Mouse (Mus musculus) thymus, postnatal 36 days (tissue): ENCODE results near the gene Ywhag.

Experiments
- DNase-seq, 2 experiments: peaks; one replicate each; pipeline ENCODE4 v3.0.0; 2022; ENCODE audit warnings: mixed read lengths in 2 of 2

Gene Ywhag

GRCm38 (mm10) chr5:135910813-135911212, 23.6 kb downstream of the Ywhag start:
- no peak for DNase-seq

- DNase-seq = no peak
Observed at GRCm38 (mm10) chr5:135909646-135910045, 24.8 kb downstream of the Ywhag start.

- no peak for DNase-seq
Observed at GRCm38 (mm10) chr5:135908989-135909388, 25.4 kb downstream of the Ywhag start.

- peak in 1 of 2 experiments; percentile 37 for DNase-seq
Observed at GRCm38 (mm10) chr5:135908185-135908584, 26.2 kb downstream of the Ywhag start.

- DNase-seq = no peak
Observed at GRCm38 (mm10) chr5:135907256-135907655, 27.2 kb downstream of the Ywhag start.

DNA sequence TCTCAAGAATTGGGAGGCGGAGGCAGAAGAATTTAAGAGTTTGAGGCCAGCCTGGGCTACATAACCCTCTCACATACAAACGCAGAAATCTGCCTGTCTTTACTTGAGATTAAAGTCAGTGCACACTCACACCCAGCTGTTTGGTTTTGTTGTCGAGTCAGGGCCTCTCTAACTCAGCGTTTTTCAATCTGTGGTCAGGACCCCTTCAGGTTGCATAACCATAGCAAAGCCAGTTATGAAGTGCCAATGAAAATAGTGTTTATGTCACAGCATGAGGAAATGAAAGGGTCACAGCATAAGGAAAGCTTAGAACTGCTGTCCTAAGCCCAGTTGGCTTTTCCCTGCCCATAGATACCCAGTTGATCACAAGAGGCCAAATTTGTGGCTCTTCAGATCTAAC, 27.6 kb downstream of the Ywhag start:
- no peak for DNase-seq

DNA sequence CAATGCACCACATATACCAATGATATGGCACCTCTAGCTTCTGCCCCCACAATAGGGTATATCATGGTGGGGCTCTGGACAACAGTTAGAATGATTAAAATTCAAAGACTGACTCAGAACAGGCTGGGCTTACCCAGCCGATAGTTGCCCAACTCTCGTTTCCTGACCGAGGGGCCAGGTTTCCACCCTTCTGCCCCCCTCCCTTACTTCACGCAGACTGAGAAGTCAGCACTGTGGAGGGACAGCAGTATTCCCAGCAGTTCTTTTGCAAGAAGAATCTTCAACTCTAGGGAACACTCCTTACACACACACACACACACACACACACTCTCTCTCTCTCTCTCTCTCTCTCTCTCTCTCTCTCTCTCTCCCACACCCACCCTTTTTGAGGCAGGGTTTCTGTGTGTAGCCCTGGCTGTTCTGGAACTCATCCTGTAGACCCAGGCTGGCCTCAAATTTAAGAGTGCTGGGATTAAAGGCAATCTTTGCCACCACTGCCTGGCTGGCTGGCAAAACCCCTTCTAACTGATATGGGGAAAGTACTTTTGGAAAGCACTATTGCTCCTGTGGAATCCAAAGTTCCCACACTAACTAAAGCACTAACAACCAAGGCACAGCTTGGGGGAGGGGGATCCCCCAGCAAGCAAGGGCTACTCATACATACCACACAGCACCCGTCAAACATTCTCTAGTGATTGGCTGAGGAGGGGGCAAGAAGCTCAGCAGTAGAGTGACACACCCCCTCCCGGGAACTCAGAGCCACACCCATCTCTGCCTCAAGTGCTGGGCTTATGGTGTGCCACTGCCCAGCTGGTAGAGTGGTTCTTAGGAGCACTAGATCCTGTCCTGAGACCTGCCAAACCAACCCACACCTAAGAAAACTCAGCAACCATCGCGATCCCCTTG, 28.8 kb downstream of the Ywhag start:
- no peak for DNase-seq

DNA sequence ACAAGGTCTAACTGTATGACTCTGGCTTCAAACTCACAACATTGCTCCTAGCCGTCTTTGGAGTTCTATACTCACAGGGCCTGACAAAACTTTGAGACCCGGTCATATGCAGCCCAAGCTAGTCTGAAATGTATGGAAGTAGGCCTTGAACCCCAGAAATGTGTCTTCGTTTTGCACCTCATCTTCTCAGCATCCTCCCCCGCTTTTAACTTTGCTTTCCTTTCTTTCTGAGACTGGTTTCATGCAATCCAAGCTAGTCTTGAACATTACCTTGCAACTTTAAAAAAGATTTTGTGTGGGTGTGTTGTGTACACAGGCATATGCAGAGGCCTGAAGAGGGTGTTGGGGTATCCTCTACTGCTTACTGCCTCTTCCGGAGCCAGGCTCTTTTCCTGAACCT, 30.2 kb downstream of the Ywhag start:
- no peak for DNase-seq

DNA sequence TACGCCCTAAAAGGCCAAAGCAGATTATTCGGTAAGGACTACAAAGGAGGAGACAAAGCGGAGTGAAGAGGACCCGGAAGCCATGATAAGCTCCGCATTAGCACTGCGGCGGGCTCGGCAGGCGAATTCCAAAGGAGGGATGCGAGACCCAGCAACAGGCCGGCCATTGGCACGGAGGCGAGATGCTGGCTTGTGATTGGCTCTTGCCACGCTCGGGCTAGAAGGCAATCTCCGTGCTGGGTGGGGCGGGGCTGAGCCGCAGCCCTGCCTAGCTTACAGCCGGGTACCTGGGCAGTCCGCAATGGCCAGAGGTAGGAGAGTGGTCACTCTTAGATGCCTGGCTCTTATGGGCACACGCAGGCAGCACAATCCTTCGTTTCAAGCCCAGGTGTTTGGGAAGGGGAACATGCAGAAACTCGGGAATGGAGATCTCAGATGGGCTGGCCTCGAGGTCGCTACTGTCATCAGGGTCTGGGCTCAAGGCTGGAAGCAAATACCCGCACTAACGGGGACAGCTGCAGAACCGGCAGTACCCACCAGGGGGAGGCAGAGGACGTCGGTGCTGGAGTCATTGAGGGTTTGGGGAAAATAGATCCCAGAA, 30.8 kb downstream of the Ywhag start:
- DNase-seq = peak; percentile 69 to 76

DNA sequence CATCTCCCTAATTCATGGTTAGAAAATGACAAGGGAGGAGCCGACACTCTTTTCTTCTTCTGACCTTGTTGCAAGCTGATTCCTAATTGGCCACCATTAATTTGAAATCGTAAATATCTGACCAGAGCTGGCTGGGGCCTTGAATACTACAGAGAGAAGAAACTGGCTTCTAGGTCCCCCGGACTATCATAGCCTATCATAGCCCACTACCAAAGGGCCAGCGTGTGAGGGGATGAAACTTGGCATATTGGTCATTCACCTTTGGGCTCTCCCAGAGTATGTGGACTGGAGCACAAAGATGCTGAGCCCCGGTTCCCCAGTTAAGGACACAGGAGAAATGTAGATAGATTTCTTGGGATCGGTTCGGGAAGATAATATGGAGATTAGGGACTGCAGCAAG, 31.4 kb downstream of the Ywhag start:
- DNase-seq = no peak

- peak; percentile 30 to 34 for DNase-seq
Observed at GRCm38 (mm10) chr5:135901354-135902095, 32.9 kb downstream of the Ywhag start.

DNA sequence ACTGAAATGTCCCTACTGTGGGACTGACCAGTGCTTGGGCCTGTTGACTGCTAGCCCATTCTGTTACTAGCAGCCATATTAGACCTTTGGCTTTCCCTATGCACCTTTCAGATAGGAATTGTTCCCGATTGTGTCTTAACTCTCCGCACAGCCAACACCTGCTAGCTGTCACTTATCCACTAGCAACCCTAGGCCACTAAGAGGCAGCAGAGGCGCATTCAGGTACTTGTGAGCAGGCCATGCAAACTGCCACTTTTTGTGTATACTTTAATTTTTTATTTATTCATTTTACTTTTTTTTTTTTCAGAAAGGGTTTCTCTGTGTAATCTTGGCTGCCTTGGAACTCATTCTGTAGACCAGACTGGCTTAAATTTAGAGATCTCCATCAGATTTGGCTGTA, 33.7 kb downstream of the Ywhag start:
- no peak for DNase-seq

- DNase-seq = no peak
Observed at GRCm38 (mm10) chr5:135899833-135900232, 34.6 kb downstream of the Ywhag start.

DNA sequence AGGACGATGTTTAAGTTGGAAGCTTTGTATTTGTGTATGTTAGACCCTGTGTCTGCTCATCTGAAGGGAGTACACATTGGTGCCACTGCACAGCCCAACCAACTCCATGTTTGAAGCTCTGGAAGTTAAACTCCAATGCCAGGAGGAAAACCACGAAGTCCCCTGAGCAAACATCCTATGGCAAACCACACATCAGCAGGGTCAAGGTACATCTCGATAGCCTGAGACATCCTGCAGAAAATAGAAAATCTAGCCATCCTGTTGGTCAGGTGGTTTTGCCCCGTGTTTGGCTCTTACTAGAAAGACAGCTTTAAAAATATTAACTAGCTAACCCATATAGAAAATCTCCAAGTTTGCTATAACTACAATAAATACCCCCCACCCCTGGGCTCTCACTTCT, 35.4 kb downstream of the Ywhag start:
- DNase-seq = no peak

GRCm38 (mm10) chr5:135898028-135898427, 36.4 kb downstream of the Ywhag start:
- DNase-seq = peak; percentile 36 to 45

- no peak for DNase-seq
Observed at GRCm38 (mm10) chr5:135894958-135895357, 39.5 kb downstream of the Ywhag start.

DNA sequence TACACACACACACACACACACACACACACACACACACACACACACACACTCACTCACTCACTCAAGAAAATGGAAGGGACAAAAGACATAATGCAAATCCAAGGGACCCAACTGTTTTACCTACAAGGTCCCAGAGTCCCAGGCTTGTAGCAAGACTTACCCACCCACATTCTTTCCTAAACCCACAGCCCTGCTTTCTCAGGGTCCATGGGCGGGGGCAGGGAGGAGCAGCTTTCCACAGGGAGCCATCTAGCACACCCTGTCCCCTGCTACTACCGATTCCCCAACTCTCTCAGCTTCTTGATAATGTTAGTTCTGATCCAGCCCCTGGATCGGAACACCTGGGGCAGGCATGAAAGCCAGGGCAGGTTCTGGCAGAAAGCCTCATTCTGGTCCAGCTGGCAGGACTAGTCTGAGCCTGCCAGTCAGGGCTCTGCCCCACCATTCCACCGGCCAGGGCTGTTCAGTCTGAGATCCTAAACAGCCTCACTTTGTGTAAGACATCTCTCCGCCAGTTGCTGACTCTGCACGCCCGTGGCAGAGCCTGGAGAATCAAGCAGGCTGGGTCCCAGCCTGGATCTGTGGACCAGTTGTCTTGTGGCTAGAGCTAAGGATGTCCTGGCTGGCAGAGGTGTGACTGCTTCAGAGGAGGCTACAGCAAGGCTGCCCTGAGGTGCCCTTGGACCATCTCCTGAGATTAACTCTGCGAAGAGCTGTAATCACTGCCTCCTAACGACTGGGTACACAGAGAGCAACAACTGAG, 41.6 kb downstream of the Ywhag start:
- DNase-seq = no peak

- DNase-seq = no peak
Observed at GRCm38 (mm10) chr5:135890920-135891319, 43.5 kb downstream of the Ywhag start.

GRCm38 (mm10) chr5:135890323-135890722, 44.1 kb downstream of the Ywhag start:
- no peak for DNase-seq

DNA sequence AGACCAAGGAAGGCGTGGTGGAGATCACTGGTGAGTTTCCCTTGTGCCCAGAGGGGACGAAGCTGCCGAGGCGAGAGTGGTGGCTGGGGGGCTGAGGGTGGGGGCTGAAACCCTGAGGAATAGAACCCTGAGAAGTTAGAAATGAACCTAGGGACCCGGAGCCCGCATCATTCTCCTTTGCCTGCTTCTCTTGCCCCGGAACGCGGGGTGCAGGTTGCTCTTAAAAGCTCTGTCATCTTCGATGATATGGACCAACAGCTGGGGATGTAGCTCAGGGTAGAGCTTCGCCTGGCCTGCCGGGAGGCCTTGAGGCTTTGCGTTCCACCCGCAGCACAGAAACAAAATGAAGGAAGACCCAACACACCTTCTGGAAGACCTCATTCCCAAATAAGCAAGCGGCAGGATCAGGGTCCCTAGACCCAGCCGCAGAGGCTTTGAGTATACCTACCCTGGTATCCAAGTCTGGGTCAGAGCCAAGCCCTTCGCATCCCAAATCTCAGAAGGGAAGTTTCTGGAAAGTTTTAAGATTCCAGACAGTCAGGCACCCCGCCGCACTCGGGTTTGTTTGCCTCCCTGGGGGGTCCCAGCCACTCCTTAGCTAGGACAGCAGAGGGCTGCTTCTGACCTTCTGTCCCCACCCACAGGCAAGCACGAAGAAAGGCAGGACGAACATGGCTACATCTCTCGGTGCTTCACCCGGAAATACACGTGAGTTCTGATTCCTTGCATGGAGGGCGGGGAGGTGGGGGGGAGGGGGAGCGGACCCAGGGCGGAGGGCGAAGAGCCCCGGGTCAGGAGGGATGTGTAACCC, 45.8 kb downstream of the Ywhag start:
- no peak for DNase-seq

DNA sequence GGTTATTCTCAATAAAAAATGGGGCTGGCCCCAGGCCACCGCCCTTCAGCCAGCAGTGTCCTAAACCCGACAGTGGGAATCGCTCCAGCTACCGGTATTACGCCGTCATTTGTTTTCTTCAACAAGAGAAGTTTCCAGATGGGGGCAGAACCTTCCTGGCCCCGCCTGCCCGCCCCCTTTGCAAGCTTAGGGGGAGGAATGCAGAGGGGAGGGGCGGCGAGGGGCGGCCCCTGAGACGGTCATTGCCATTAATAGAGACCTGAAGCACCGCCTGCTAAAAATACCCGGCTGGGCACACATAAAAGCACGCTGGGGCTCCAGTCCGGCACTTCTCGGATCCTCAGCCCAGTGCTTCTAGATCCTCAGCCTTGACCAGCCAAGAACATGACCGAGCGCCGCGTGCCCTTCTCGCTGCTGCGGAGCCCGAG, 46.7 kb downstream of the Ywhag start, which contains the start of gene Hspb1:
Gene Hspb1 (plus strand): TSS at position 245 of the 428 bp plus-strand sequence.
- no peak for DNase-seq

DNA sequence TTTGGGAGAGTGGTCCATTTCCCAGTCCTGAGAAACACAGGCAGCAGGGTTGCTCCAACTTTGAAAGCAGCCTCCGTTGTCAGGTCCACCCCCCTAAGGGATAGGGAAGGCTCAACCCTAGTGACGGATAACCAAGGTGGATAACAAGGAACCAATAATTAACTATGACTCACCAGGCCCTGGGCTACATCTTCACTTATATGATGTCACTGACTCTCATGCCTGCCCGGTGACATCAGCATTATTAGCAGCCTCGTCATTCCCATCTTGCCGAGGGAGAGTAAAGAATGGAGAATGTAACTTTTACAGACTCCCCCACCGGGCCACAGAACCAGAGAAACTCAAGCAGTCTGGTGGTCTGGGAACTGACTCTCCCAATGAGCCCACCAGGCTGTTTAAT, 49.8 kb downstream of the Ywhag start:
- no peak for DNase-seq
